In genomic region chr13:89395851-89396250, GRCm38 (mm10) we compare ENCODE assay signal across 24 mouse cellular contexts.
DNase-seq lines count a peak whose midpoint lies in the region; ATAC-seq and TF ChIP-seq lines count a peak whose summit lies in the region.
"Had no signal": no experiment of that assay in that cellular context is flagged by ENCODE, and none has a peak within 500 bp of the region (broad histone marks: within the 10 kb centered on the region; RNA-seq: fewer than 3 reads in every experiment).

No protein-coding gene starts in this region.

- in situ Hi-C loops in CH12.LX (cut with MboI; ENCODE audit: low pct_ligation_motif_present, low pct_unique_long_range_greater_than_20kb, low sequenced_read_pairs), result no loop called here

- H3K9me3 ChIP-seq in limb, embryonic 15.5 days, result no peaks in the 10 kb centered on the region
- H3K9me3 ChIP-seq in limb, embryonic 10.5 days (replicated peaks), result no peaks in the 10 kb centered on the region
- H3K9me3 ChIP-seq in CH12.LX (replicated peaks; ENCODE audit: low read length), result no peaks in the 10 kb centered on the region
- no peaks in the 10 kb centered on the region for H3K9me3 ChIP-seq in lung, postnatal 0 days (ENCODE audit: low read length)
- H3K9me3 ChIP-seq in midbrain, embryonic 15.5 days, result no peaks in the 10 kb centered on the region
- H3K9me3 ChIP-seq: embryonic facial prominence, embryonic 15.5 days; hindbrain, embryonic 12.5 days; hindbrain, embryonic 15.5 days had no signal

- TF ChIP-seq RAD21 in CH12.LX (IDR thresholded peaks at IDR 0.05; ENCODE audit: low read depth, low read length), result no peak

- ATAC-seq in limb, embryonic 15.5 days (ENCODE audit: insufficient number of reproducible peaks, low FRiP score, low TSS enrichment, low read depth), result no peak
- ATAC-seq in inflammation-experienced regulatory T-cells, adult 6 months, result peak; percentile 69
- no peak for ATAC-seq in lung, postnatal 0 days
- ATAC-seq in midbrain, embryonic 15.5 days (replicated peaks), result no peak
- ATAC-seq: forebrain, embryonic 14.5 days; forebrain, postnatal 0 days had no signal

- dilution Hi-C loops in CH12.LX (cut with MboI; ENCODE audit: extremely low pct_ligation_motif_present, extremely low pct_unique_long_range_greater_than_20kb, low sequenced_read_pairs), result no loop called here

- no peak for TF ChIP-seq EP300 in CH12.LX (IDR thresholded peaks at IDR 0.05; ENCODE audit: low read length)
- TF ChIP-seq EP300 in lung, postnatal 0 days (IDR thresholded peaks at IDR 0.05), result no peak

- no peak for TF ChIP-seq POLR2A in CH12.LX (IDR thresholded peaks at IDR 0.05; ENCODE audit: low read depth, low read length)

- no peak overlapping the region for H3K4me2 ChIP-seq in limb, embryonic 15.5 days
- H3K4me2 ChIP-seq in CH12.LX (ENCODE audit: insufficient read depth, low read depth, poor library complexity, severe bottlenecking), result no peak overlapping the region
- H3K4me2 ChIP-seq in lung, postnatal 0 days (replicated peaks; ENCODE audit: low read depth, low read length), result no peak overlapping the region
- no peak overlapping the region for H3K4me2 ChIP-seq in midbrain, embryonic 15.5 days
- H3K4me2 ChIP-seq: embryonic facial prominence, embryonic 15.5 days; heart, embryonic 11.5 days; hindbrain, embryonic 12.5 days; hindbrain, embryonic 15.5 days had no signal

- 68% methylated on average over 3 of the region's 3 CpGs for WGBS in limb, embryonic 15.5 days
- WGBS in limb, embryonic 10.5 days, result 66% methylated on average over 3 of the region's 3 CpGs
- WGBS in lung, postnatal 0 days, result 45% methylated on average over 3 of the region's 3 CpGs
- 64% methylated on average over 3 of the region's 3 CpGs for WGBS in midbrain, embryonic 15.5 days

- TF ChIP-seq CTCF in CH12.LX (conservative IDR thresholded peaks at IDR 0.05 in 1 of 2, IDR thresholded peaks at IDR 0.05 in 1 of 2; ENCODE audit: low read depth in 2 of 2, low read length in 2 of 2), result no peak
- no peak for TF ChIP-seq CTCF in lung, postnatal 0 days (IDR thresholded peaks at IDR 0.05)

- H3K4me3 ChIP-seq in limb, embryonic 15.5 days, result no peak overlapping the region
- no peak overlapping the region for H3K4me3 ChIP-seq in limb, embryonic 10.5 days
- no peak overlapping the region for H3K4me3 ChIP-seq in CH12.LX (replicated peaks in 1 of 3; ENCODE audit: low read depth in 2 of 3, low read length in 2 of 3, poor library complexity in 1 of 3)
- no peak overlapping the region for H3K4me3 ChIP-seq in lung, postnatal 0 days (ENCODE audit: low read depth, low read length)
- H3K4me3 ChIP-seq in midbrain, embryonic 15.5 days, result no peak overlapping the region
- H3K4me3 ChIP-seq: embryonic facial prominence, embryonic 15.5 days; gastrocnemius, adult 2 months; hindbrain, embryonic 12.5 days; hindbrain, embryonic 15.5 days had no signal

- H3K27me3 ChIP-seq in limb, embryonic 15.5 days, result no peaks in the 10 kb centered on the region
- no peaks in the 10 kb centered on the region for H3K27me3 ChIP-seq in limb, embryonic 10.5 days (ENCODE audit: low read depth, poor library complexity, severe bottlenecking)
- H3K27me3 ChIP-seq in CH12.LX (replicated peaks), result no peaks in the 10 kb centered on the region
- H3K27me3 ChIP-seq in lung, postnatal 0 days (replicated peaks; ENCODE audit: insufficient read depth, low read length), result no peaks in the 10 kb centered on the region
- H3K27me3 ChIP-seq in midbrain, embryonic 15.5 days (replicated peaks), result no peaks in the 10 kb centered on the region
- H3K27me3 ChIP-seq: embryonic facial prominence, embryonic 15.5 days; hindbrain, embryonic 12.5 days; hindbrain, embryonic 15.5 days had no signal

- no peak overlapping the region for H3K9ac ChIP-seq in limb, embryonic 15.5 days
- no peak overlapping the region for H3K9ac ChIP-seq in CH12.LX (ENCODE audit: insufficient read depth, low read depth)
- H3K9ac ChIP-seq in lung, postnatal 0 days (replicated peaks; ENCODE audit: low read depth), result no peak overlapping the region
- no peak overlapping the region for H3K9ac ChIP-seq in midbrain, embryonic 15.5 days
- H3K9ac ChIP-seq: embryonic facial prominence, embryonic 15.5 days; forebrain, postnatal 0 days; hindbrain, embryonic 12.5 days; hindbrain, embryonic 15.5 days had no signal

- H3K4me1 ChIP-seq in limb, embryonic 15.5 days, result no peaks in the 10 kb centered on the region
- no peaks in the 10 kb centered on the region for H3K4me1 ChIP-seq in limb, embryonic 10.5 days
- no peaks in the 10 kb centered on the region for H3K4me1 ChIP-seq in CH12.LX (ENCODE audit: control insufficient read depth in 1 of 2, insufficient read depth in 2 of 2)
- no peaks in the 10 kb centered on the region for H3K4me1 ChIP-seq in lung, postnatal 0 days (ENCODE audit: insufficient read depth, low read depth, low read length)
- H3K4me1 ChIP-seq in midbrain, embryonic 15.5 days, result no peaks in the 10 kb centered on the region
- H3K4me1 ChIP-seq: embryonic facial prominence, embryonic 15.5 days; hindbrain, embryonic 12.5 days; hindbrain, embryonic 15.5 days had no signal

- no peaks in the 10 kb centered on the region for H3K79me2 ChIP-seq in CH12.LX (replicated peaks; ENCODE audit: control insufficient read depth, extremely low read depth, insufficient read depth, poor library complexity, severe bottlenecking)

- H3K27ac ChIP-seq in limb, embryonic 15.5 days, result peak overlapping the region; percentile 29; the same call in 1 of the 2 replicates
- no peak overlapping the region for H3K27ac ChIP-seq in limb, embryonic 10.5 days
- H3K27ac ChIP-seq in CH12.LX (ENCODE audit: insufficient read depth, low read depth), result no peak overlapping the region
- H3K27ac ChIP-seq in lung, postnatal 0 days (ENCODE audit: low read length), result no peak overlapping the region
- no peak overlapping the region for H3K27ac ChIP-seq in midbrain, embryonic 15.5 days
- H3K27ac ChIP-seq: embryonic facial prominence, embryonic 15.5 days; gastrocnemius, adult 2 months; hindbrain, embryonic 12.5 days; hindbrain, embryonic 15.5 days had no signal

- no peaks in the 10 kb centered on the region for H3K36me3 ChIP-seq in limb, embryonic 15.5 days
- H3K36me3 ChIP-seq in limb, embryonic 10.5 days, result no peaks in the 10 kb centered on the region
- no peaks in the 10 kb centered on the region for H3K36me3 ChIP-seq in CH12.LX (replicated peaks in 1 of 2; ENCODE audit: control insufficient read depth in 1 of 2, insufficient read depth in 1 of 2, low read length in 1 of 2)
- no peaks in the 10 kb centered on the region for H3K36me3 ChIP-seq in lung, postnatal 0 days (ENCODE audit: insufficient read depth, low read length)
- H3K36me3 ChIP-seq in midbrain, embryonic 15.5 days (replicated peaks), result no peaks in the 10 kb centered on the region
- H3K36me3 ChIP-seq: embryonic facial prominence, embryonic 15.5 days; hindbrain, embryonic 12.5 days; hindbrain, embryonic 15.5 days had no signal

- no peak for DNase-seq in limb, embryonic 10.5 days (ENCODE audit: low spot score)
- no peak for DNase-seq in CH12.LX (ENCODE audit: extremely low read depth)
- DNase-seq in lung, postnatal 0 days (ENCODE audit: low spot score), result no peak
- no peak for DNase-seq in spleen, postnatal 36 days (ENCODE audit: low spot score in 2 of 2)
- DNase-seq: adrenal gland, adult 8-10 months; adrenal gland, postnatal 25 days; B cell, adult 2 months; cerebellum, adult 11-12 months; cerebellum, adult 8-10 months; cerebellum, postnatal 10 days; cerebellum, postnatal 36 days; embryo, embryonic 11 days; forebrain, postnatal 0 days; gastrocnemius, adult 2 months; gastrocnemius, postnatal 14 days; heart, adult 11 months had no signal

TF ChIP-seq in CH12.LX, 34 proteins besides CTCF, POLR2A, EP300 and RAD21:
- TF ChIP-seq USF1 (IDR thresholded peaks at IDR 0.05; ENCODE audit: low read depth, low read length) (no peak), MAX (IDR thresholded peaks at IDR 0.05; ENCODE audit: low read length) (no peak), ELF1 (IDR thresholded peaks at IDR 0.05; ENCODE audit: low read depth, low read length) (0 out of 2 replicates have a peak, but pooled peaks have one; percentile 10)
